Mouse (Mus musculus): ENCODE data around the gene Lhx9. TPM values are rescaled to one million over a fixed set of nuclear protein-coding genes. Genes with fewer than 3 reads are reported as not detected.

Lhx9 gene
- 0.38 TPM for total RNA-seq (2023)

DNA sequence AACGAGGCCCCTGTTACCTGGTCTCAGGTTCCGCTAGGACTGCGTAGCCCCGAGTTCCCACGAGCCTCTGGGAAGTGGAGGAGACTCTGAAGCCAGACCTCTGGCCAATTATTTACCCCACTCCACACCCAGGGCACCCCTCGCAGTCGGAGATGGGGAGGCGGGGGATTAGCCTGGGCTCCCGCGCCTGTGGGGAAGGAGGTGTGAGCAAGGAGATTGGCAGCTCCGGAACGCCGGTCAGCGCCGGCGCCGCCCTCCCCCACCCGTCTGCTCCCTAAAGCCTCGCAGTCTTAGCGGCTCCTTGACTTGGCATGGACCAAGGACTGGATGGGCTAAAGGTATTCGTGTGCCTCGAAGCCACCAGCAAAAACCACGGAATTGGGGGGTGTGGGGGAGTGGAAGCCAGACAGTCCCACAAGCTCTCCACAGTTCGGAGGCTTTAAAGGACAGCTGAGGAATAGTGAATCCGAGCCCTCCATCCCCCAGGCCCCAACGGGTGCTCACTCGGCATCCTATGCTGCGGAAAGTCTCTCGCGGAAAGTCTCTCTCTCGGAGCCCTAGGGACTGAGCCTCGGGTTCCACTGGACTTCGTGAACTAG, at the start of gene Lhx9:
Lhx9 (minus strand) TSS at position 67 of the 599 bp plus-strand sequence.

DNA sequence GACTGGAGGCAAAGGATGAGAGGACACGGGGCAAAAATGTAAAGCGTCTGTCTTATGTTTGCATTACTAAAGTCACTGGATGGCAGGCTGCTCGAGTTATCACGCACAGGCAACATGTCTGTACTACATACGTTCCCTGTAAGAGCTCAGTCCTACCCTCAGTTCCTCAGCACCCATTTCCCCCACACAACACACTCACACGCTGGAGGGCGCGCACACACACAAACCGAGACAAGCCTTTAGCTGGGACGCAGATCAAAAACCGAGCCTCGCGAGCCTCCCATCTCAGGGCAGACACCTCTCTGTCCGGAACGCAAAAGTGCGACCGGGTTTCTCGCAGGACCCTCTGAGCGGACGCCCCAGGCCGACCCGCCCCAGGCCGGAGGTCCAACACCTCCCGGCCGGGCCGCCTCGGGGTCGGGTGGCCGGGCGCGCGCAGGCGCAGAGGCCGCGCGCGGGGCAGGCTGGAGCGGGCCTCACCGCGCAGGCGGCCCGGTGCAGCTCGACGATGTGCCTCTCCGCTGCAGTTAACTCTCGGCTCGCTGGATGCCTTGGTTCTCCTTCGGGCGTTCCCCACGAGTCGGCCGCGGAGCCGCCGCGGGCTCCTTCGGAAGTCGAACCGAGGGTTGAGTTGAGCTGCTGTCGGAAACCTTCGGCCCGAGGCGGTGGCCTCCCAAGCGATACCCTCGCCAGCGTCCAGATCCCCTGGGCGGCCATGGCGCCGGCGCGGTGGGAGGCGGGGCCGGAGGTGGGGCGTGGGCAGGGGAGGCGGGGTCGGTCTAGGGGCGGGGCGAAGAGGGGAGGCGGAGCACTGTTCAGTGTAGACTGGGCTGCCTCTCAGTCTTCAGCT, 7.9 kb upstream of the Lhx9 start, which contains the start of gene 2310009B15Rik:
2310009B15Rik (minus strand) TSS at position 752 of the 850 bp plus-strand sequence.

Other genes starting within 250 kb of the Lhx9 start
- gene Nek7, start 228.4 kb downstream of the Lhx9 start, total RNA-seq (2023) = 43.8 TPM
- 13.4 TPM for gene 2310009B15Rik, start 8.3 kb upstream of the Lhx9 start, total RNA-seq (2023)
- 70.5 TPM for gene Dennd1b, start 114.9 kb upstream of the Lhx9 start, total RNA-seq (2023)

Data from CD4-positive naive resting alpha-beta T cell, adult 57 days (primary cell).